Mouse (Mus musculus): ENCODE measurements around the gene Ptprn2.

DNA sequence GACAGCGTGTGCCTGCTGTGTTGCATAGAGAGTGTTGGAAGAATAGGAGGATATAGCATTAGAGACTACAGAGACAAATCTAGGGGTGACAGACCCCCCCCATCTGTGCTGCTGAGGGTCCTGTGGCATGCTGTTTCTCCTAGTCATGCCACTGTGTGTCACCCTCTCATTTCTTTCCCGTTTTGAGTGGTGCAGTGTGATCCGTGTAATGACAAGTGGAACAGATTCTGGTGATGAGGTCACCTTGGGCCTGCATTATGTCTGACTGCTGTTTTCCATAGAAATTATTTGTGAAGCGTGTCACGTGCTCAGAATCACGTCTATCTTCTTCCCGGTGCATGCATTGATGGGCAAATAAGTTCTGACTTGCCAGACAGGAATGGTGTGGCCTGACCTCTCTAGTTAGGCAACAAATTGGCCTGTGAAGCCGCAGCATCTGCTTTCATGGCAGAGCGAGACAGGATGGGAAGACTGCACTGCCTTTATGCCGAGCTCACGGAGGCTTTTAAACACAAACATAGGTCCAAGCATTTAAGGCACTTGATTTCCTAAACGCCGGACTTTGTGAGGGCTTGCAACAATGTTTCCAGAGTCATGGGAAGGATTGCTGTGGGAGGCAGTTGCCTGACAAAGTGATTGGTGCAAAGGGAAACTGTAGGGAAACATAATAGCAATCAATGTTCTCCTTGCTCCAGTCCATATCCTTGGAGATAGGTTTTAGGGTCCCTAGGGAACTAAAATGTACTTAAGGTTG, 467.1 kb downstream of the Ptprn2 start:
- TF ChIP-seq USF1 (IDR thresholded peaks at IDR 0.05; ENCODE audit: low read depth, low read length): no peak
- TF ChIP-seq POLR2A (IDR thresholded peaks at IDR 0.05; ENCODE audit: low read depth, low read length): no peak
- no peak for TF ChIP-seq CTCF (conservative IDR thresholded peaks at IDR 0.05 in 1 of 2, IDR thresholded peaks at IDR 0.05 in 1 of 2; ENCODE audit: low read depth in 2 of 2, low read length in 2 of 2)
- TF ChIP-seq IRF4 (IDR thresholded peaks at IDR 0.05; ENCODE audit: low read depth, low read length): no peak
- TF ChIP-seq HCFC1 (IDR thresholded peaks at IDR 0.05; ENCODE audit: low read depth, low read length): no peak
- no peak for TF ChIP-seq E2F4 (IDR thresholded peaks at IDR 0.05; ENCODE audit: insufficient replicate concordance, low read depth, low read length)
- no peak for TF ChIP-seq NRF1 (IDR thresholded peaks at IDR 0.05; ENCODE audit: low read depth, low read length)
- TF ChIP-seq EP300 (IDR thresholded peaks at IDR 0.05; ENCODE audit: low read length): no peak
- TF ChIP-seq TCF12 (IDR thresholded peaks at IDR 0.05; ENCODE audit: low read depth, low read length): no peak
- TF ChIP-seq CHD2 (IDR thresholded peaks at IDR 0.05; ENCODE audit: low read length): no peak
- no peak for TF ChIP-seq JUND (conservative IDR thresholded peaks at IDR 0.05; ENCODE audit: low read depth, low read length)
- no peak for TF ChIP-seq MXI1 (IDR thresholded peaks at IDR 0.05; ENCODE audit: low read depth, low read length)
